ENCODE assay signal across 8 mouse cellular contexts in the genomic region with DNA sequence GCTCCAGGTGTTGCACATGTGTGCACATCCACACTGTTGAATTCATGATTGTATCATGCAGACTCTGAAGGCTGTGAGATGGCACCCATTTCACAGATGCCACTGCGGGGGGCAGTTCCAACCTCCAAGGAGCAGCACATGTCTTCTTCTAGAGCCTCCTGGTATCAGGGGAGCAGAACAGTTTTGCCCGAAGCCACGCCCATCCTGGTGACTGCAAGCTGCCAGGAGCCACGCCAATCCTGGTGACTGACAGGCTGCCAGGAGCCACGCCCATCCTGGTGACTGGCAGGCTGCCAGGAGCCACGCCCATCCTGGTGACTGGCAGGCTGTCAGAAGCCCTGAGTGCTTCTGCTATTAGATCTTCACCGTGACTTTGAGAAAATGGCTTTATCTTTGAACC.
A peak's percentile ranks its signal among the peaks of the same experiment; 100 is the strongest.
DNase-seq lines count a peak whose midpoint lies in the region; ATAC-seq and TF ChIP-seq lines count a peak whose summit lies in the region.

No protein-coding gene starts in this region.

- peak; percentile 15 for DNase-seq in lung, postnatal 0 days (ENCODE audit: low spot score)
- no peak for DNase-seq in lung, postnatal 25 days (ENCODE audit: low spot score)
- peak; percentile 59 for DNase-seq in c-Kit-positive CD71-negative TER-119-negative erythroid progenitor cells, embryonic 14.5 days (ENCODE audit: low read depth)
- DNase-seq in retina, embryonic 14.5 days (ENCODE audit: low spot score): peak; percentile 18
- no peak for DNase-seq in layer of hippocampus, adult 2 months (ENCODE audit: low spot score in 2 of 2)
- DNase-seq in right cerebral cortex, adult 2 months (ENCODE audit: low spot score in 2 of 2): no peak
- DNase-seq in right cerebral cortex, postnatal 4 days: no peak

- no peak for TF ChIP-seq CTCF in lung, postnatal 0 days (IDR thresholded peaks at IDR 0.05)
- TF ChIP-seq CTCF in layer of hippocampus, adult 2 months (conservative IDR thresholded peaks at IDR 0.05): no peak

- H3K9ac ChIP-seq in lung, postnatal 0 days (replicated peaks; ENCODE audit: low read depth): no peak overlapping the region
- no peak overlapping the region for H3K9ac ChIP-seq in hindbrain, embryonic 13.5 days

- no peak overlapping the region for H3K4me3 ChIP-seq in lung, postnatal 0 days (ENCODE audit: low read depth, low read length)
- no peak overlapping the region for H3K4me3 ChIP-seq in hindbrain, embryonic 13.5 days
- H3K4me3 ChIP-seq in layer of hippocampus, adult 2 months: no peak overlapping the region

- 20% methylated on average over 7 of the region's 7 CpGs for WGBS in lung, postnatal 0 days
- WGBS in hindbrain, embryonic 13.5 days: 35% methylated on average over 7 of the region's 7 CpGs

- TF ChIP-seq EP300 in lung, postnatal 0 days (IDR thresholded peaks at IDR 0.05): no peak

- H3K9me3 ChIP-seq in lung, postnatal 0 days (ENCODE audit: low read length): no peaks in the 10 kb centered on the region
- H3K9me3 ChIP-seq in hindbrain, embryonic 13.5 days: no peaks in the 10 kb centered on the region

- no peak overlapping the region for H3K4me2 ChIP-seq in lung, postnatal 0 days (replicated peaks; ENCODE audit: low read depth, low read length)
- no peak overlapping the region for H3K4me2 ChIP-seq in hindbrain, embryonic 13.5 days

- H3K36me3 ChIP-seq in lung, postnatal 0 days (ENCODE audit: insufficient read depth, low read length): no peaks in the 10 kb centered on the region
- H3K36me3 ChIP-seq in hindbrain, embryonic 13.5 days: no peaks in the 10 kb centered on the region

- no peaks in the 10 kb centered on the region for H3K4me1 ChIP-seq in lung, postnatal 0 days (ENCODE audit: insufficient read depth, low read depth, low read length)
- peaks cover 36% of the 10 kb centered on the region for H3K4me1 ChIP-seq in hindbrain, embryonic 13.5 days (replicated peaks)

- no peak overlapping the region for H3K27ac ChIP-seq in lung, postnatal 0 days (ENCODE audit: low read length)
- H3K27ac ChIP-seq in hindbrain, embryonic 13.5 days: no peak overlapping the region
- H3K27ac ChIP-seq in layer of hippocampus, adult 2 months: no peak overlapping the region

- H3K27me3 ChIP-seq in lung, postnatal 0 days (replicated peaks; ENCODE audit: insufficient read depth, low read length): no peaks in the 10 kb centered on the region; the same call in 1 of the 2 replicates
- H3K27me3 ChIP-seq in hindbrain, embryonic 13.5 days: no peaks in the 10 kb centered on the region

- ATAC-seq in lung, postnatal 0 days: no peak
- 0 out of 2 replicates have a peak, but pooled peaks have one; percentile 33 for ATAC-seq in hindbrain, embryonic 13.5 days (ENCODE audit: low FRiP score)

Comparison
In these comparisons a context has a peak if more than half of its experiments do, and no peak if none do; other contexts are left out.
1. DNase-seq: peak in lung, postnatal 0 days (single experiment), c-Kit-positive CD71-negative TER-119-negative erythroid progenitor cells, embryonic 14.5 days (single experiment) and retina, embryonic 14.5 days (single experiment); none in lung, postnatal 25 days (single experiment), layer of hippocampus, adult 2 months (0 of 2), right cerebral cortex, adult 2 months (0 of 2) and right cerebral cortex, postnatal 4 days (single experiment).